Mouse (Mus musculus) spleen, postnatal 10 days (tissue): ENCODE measurements at regions not wholly inside any gene's neighbourhood (a gene's known extent, or its start where the extent isn't known, plus 50 kb on each side); places are given as distances from the start of the nearest gene placed in this dataset.

ENCODE experiments used
- DNase-seq, 2 experiments: peaks; one replicate each; pipeline ENCODE4 v3.0.0; 2021 to 2022; ENCODE audit warnings: low spot score in 2 of 2

DNA sequence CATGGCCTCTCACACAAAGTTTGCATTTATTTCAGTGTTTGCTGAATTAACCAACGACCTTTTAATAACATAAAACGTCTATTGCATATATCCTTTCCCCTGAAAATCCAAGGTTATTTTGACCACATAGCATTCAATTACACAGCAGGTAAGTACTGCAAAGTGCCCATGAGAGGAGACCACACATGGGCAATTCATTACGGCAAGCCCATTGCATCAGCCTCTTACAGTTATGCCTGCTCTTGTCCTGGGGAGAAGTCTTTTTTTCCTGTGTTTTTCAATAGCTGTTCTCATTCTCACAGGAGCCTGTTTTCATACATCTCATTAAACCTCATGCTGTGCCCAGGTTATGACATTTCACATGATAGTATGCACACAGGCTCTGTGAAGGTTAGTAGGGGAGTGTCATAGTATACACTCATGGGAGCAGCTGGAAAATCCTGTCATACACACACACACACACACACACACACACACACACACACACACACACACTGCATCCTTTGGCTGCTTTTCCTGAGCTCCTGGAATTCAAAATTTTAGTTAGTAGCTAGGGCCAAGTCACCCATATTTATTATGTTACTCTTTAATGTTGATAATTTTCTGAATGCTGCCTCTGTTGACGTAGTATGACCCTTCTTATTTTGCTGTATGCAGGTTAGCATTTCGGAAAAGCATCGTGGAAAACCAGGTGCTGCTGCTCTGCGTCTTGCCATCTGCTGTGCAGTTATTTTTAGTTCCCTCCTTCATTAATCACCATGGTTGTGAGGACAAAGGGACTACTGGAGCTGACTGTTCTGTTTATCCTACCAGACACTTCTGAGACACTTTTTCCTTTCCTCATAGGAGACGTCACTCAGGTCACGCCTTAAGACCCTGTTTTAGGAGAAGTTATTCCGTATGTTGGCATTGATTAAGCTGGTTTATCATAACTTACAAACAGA, 483.6 kb downstream of the Bckdhb start:
- DNase-seq = no peak
